In the genomic region with DNA sequence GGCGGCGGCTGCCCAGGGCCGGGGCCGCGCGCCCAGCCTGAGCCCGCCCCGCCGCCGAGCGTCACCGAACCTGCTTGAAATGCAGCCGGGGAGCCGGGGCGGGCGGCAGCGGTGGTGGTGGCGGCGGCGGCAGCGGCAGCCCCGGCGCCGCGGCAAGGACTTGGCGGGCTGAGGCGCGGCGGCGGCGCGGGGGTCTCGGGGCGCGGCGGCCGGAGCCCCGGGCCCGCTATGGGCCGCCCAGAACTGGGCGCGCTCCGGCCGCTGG, we compare ENCODE assay signal across 7 mouse cellular contexts. TPM values are rescaled to one million over a fixed set of nuclear protein-coding genes. Genes with fewer than 3 reads are reported as not detected.
A peak's percentile ranks its signal among the peaks of the same experiment; 100 is the strongest.
DNase-seq lines count a peak whose midpoint lies in the region; ATAC-seq and TF ChIP-seq lines count a peak whose summit lies in the region.

A gene (plus strand): TSS at position 77 of the 265 bp plus-strand sequence.

- no peak for ATAC-seq in lung, embryonic 14.5 days (ENCODE audit: insufficient read depth)
- ATAC-seq in embryonic facial prominence, embryonic 12.5 days (ENCODE audit: insufficient number of reproducible peaks, insufficient read depth, low FRiP score, low TSS enrichment): no peak
- ATAC-seq in hindbrain, embryonic 14.5 days (ENCODE audit: low FRiP score): 0 out of 2 replicates have a peak, but pooled peaks have one; percentile 1
- ATAC-seq in liver, embryonic 15.5 days (ENCODE audit: insufficient read depth): no peak

- DNase-seq in lung, embryonic 14.5 days: no peak
- DNase-seq in lung, adult 18-20 months: no peak
- no peak for DNase-seq in hindbrain, embryonic 14.5 days (ENCODE audit: low spot score)
- DNase-seq in c-Kit-positive CD71-positive TER-119-positive erythroid progenitor cells, embryonic 14.5 days (ENCODE audit: low spot score): no peak
- DNase-seq in gastrocnemius, postnatal 4 days (ENCODE audit: low spot score in 2 of 2): no peak

- H3K4me2 ChIP-seq in lung, embryonic 14.5 days: peak within 1 kb of the TSS; percentile 100
- peak within 1 kb of the TSS; percentile 100 for H3K4me2 ChIP-seq in embryonic facial prominence, embryonic 12.5 days (replicated peaks)
- H3K4me2 ChIP-seq in hindbrain, embryonic 14.5 days (replicated peaks): peak within 1 kb of the TSS; percentile 72
- H3K4me2 ChIP-seq in liver, embryonic 15.5 days: peak within 1 kb of the TSS; percentile 100

- H3K4me3 ChIP-seq in lung, embryonic 14.5 days (ENCODE audit: low read depth, low read length): peak within 1 kb of the TSS; percentile 63
- H3K4me3 ChIP-seq in embryonic facial prominence, embryonic 12.5 days: peak within 1 kb of the TSS; percentile 67
- peak within 1 kb of the TSS; percentile 92 for H3K4me3 ChIP-seq in hindbrain, embryonic 14.5 days (replicated peaks; ENCODE audit: low read length)
- peak within 1 kb of the TSS; percentile 75 for H3K4me3 ChIP-seq in liver, embryonic 15.5 days (replicated peaks)

- H3K9me3 ChIP-seq in lung, embryonic 14.5 days (ENCODE audit: low read depth, low read length): no peaks in the 10 kb centered on the region
- H3K9me3 ChIP-seq in embryonic facial prominence, embryonic 12.5 days: no peaks in the 10 kb centered on the region
- H3K9me3 ChIP-seq in hindbrain, embryonic 14.5 days (ENCODE audit: control insufficient read depth, low read length): no peaks in the 10 kb centered on the region
- no peaks in the 10 kb centered on the region for H3K9me3 ChIP-seq in liver, embryonic 15.5 days (replicated peaks)

- H3K27me3 ChIP-seq in lung, embryonic 14.5 days (ENCODE audit: insufficient read depth, low read length): peaks cover 34% of the 10 kb centered on the region
- peaks cover 15% of the 10 kb centered on the region; the same call in 1 of the 2 replicates for H3K27me3 ChIP-seq in embryonic facial prominence, embryonic 12.5 days
- H3K27me3 ChIP-seq in hindbrain, embryonic 14.5 days (ENCODE audit: control insufficient read depth, insufficient read depth, low read length): no peaks in the 10 kb centered on the region
- peaks cover 28% of the 10 kb centered on the region for H3K27me3 ChIP-seq in liver, embryonic 15.5 days

- H3K36me3 ChIP-seq in lung, embryonic 14.5 days (ENCODE audit: insufficient read depth): no peaks in the 10 kb centered on the region
- H3K36me3 ChIP-seq in embryonic facial prominence, embryonic 12.5 days: no peaks in the 10 kb centered on the region
- peaks cover 12% of the 10 kb centered on the region for H3K36me3 ChIP-seq in hindbrain, embryonic 14.5 days (replicated peaks; ENCODE audit: control insufficient read depth, insufficient read depth)
- H3K36me3 ChIP-seq in liver, embryonic 15.5 days (replicated peaks): 0 out of 2 replicates have a peak, but pooled peaks cover 4% of the 10 kb centered on the region

- peak within 1 kb of the TSS; percentile 59 for H3K9ac ChIP-seq in lung, embryonic 14.5 days
- H3K9ac ChIP-seq in embryonic facial prominence, embryonic 12.5 days: peak within 1 kb of the TSS; percentile 72
- peak within 1 kb of the TSS; percentile 96 for H3K9ac ChIP-seq in hindbrain, embryonic 14.5 days
- peak within 1 kb of the TSS; percentile 70 for H3K9ac ChIP-seq in liver, embryonic 15.5 days

- 0% methylated on average over 38 of the region's 44 CpGs for WGBS in lung, embryonic 14.5 days
- 2% methylated on average over 26 of the region's 44 CpGs for WGBS in embryonic facial prominence, embryonic 12.5 days
- WGBS in hindbrain, embryonic 14.5 days: 0% methylated on average over 20 of the region's 44 CpGs
- 0% methylated on average over 43 of the region's 44 CpGs for WGBS in liver, embryonic 15.5 days (ENCODE audit: insufficient replicate concordance)

- TF ChIP-seq CTCF in lung, embryonic 14.5 days (IDR thresholded peaks at IDR 0.05; ENCODE audit: low read depth): no peak

- H3K27ac ChIP-seq in lung, embryonic 14.5 days (ENCODE audit: low read depth): peak within 1 kb of the TSS; percentile 36; the same call in 1 of the 2 replicates
- H3K27ac ChIP-seq in embryonic facial prominence, embryonic 12.5 days: peak within 1 kb of the TSS; percentile 72
- peak within 1 kb of the TSS; percentile 96 for H3K27ac ChIP-seq in hindbrain, embryonic 14.5 days
- peak within 1 kb of the TSS; percentile 84 for H3K27ac ChIP-seq in liver, embryonic 15.5 days (replicated peaks)

- peaks cover 9% of the 10 kb centered on the region for H3K4me1 ChIP-seq in lung, embryonic 14.5 days (ENCODE audit: insufficient read depth)
- H3K4me1 ChIP-seq in embryonic facial prominence, embryonic 12.5 days: peaks cover 16% of the 10 kb centered on the region
- H3K4me1 ChIP-seq in hindbrain, embryonic 14.5 days (replicated peaks; ENCODE audit: control insufficient read depth, insufficient read depth, low read length): peaks cover 39% of the 10 kb centered on the region
- H3K4me1 ChIP-seq in liver, embryonic 15.5 days (replicated peaks): peaks cover 47% of the 10 kb centered on the region

RNA-seq across cellular contexts. Expression of the gene that starts here (rescaled TPM):
- 1.2 and 1.9 TPM in 2 replicates for polyA plus RNA-seq in lung, embryonic 14.5 days (2014; fragmentation: Nextera tagmentation; extraction: Ambion mirVana)
- 6.2 and 7.2 TPM in 2 replicates for polyA plus RNA-seq in embryonic facial prominence, embryonic 12.5 days (2016; fragmentation: Nextera tagmentation; extraction: Ambion mirVana)
- polyA plus RNA-seq in hindbrain, embryonic 14.5 days (2014; fragmentation: Nextera tagmentation; extraction: Ambion mirVana): 62.2 and 69.5 TPM in 2 replicates
- 2.1 and 2.8 TPM in 2 replicates for polyA plus RNA-seq in liver, embryonic 15.5 days (2015; fragmentation: Nextera tagmentation; extraction: Ambion mirVana)
- 1 to 10 TPM; 2.4 to 2.6 TPM for total RNA-seq in gastrocnemius, postnatal 4 days (2021)

Comparison
In these comparisons a context has a peak if more than half of its experiments do, and no peak if none do; other contexts are left out.
1. H3K27ac ChIP-seq: peak in every context shown above with its lines; median percentile 96 in hindbrain, embryonic 14.5 days; 84 in liver, embryonic 15.5 days; 72 in embryonic facial prominence, embryonic 12.5 days; 36 in lung, embryonic 14.5 days.